Mouse (Mus musculus) kidney, adult 2 months (tissue): ENCODE results near the gene Clasp2. TPM values are rescaled to one million over a fixed set of nuclear protein-coding genes. Genes with fewer than 3 reads are reported as not detected.

Experiments used
- DNase-seq: peaks from one replicate; pipeline ENCODE4 v3.0.0; 2021
- H3K27ac ChIP-seq: fragments of 200-500 bp; 2 replicates; pipeline ENCODE4 v1.5.1; 2012; ENCODE audit warnings: low read depth, low read length, control low read depth, inconsistent platforms; ENCODE audit not compliant: insufficient read depth
- H3K27me3 ChIP-seq: fragments of 200-500 bp; replicated peaks from 2 replicates; pipeline ENCODE4 v1.6.1; 2012; ENCODE audit warnings: mild to moderate bottlenecking, moderate library complexity, low read length, inconsistent platforms; ENCODE audit not compliant: control insufficient read depth, insufficient read depth
- H3K36me3 ChIP-seq: fragments of 200-500 bp; 2 replicates; pipeline ENCODE4 v1.6.1; 2012; ENCODE audit warnings: mild to moderate bottlenecking, moderate library complexity, low read length, inconsistent platforms; ENCODE audit not compliant: control insufficient read depth, insufficient read depth
- H3K4me1 ChIP-seq: fragments of 200-500 bp; 2 replicates; pipeline ENCODE4 v1.6.1; 2011; ENCODE audit warnings: low read length; ENCODE audit not compliant: control insufficient read depth, insufficient read depth
- H3K4me3 ChIP-seq: fragments of 200-500 bp; 2 replicates; pipeline ENCODE4 v1.5.1; 2011; ENCODE audit warnings: mild to moderate bottlenecking, low read depth, low read length, control low read depth; ENCODE audit not compliant: insufficient read depth
- CTCF ChIP-seq: fragments of 200-500 bp; conservative IDR thresholded peaks from 2 replicates; pipeline ENCODE4 v1.5.1; 2011; ENCODE audit warnings: low read depth, mild to moderate bottlenecking, control low read depth, low read length, moderate library complexity, mixed read lengths; ENCODE audit not compliant: insufficient read depth, insufficient read length
- POLR2A ChIP-seq: fragments of 200-500 bp; IDR thresholded peaks from one replicate; pipeline ENCODE4 v1.6.1; 2011; ENCODE audit warnings: low read depth, low read length, control low read depth
- WGBS: fragments of 180-500 bp; shearing (Covaris S2); methylation state at CpG from one replicate; pipeline ENCODE4 v1.1.7; 2018; 5-methylcytosine and 5-hydroxymethylcytosine counted together
- polyA plus RNA-seq: library from polyadenylated mRNA; depleted of rRNA; stranded (reverse); fragments of >200 nt; gene quantifications from 2 replicates; pipeline ENCODE4 v1.2.3, GENCODE M21; 2012

Clasp2 gene
- polyA plus RNA-seq, 1 experiment: 9.1 TPM

- 84% methylated on average over 3 of the region's 3 CpGs for WGBS
- DNase-seq: no peak
- H3K36me3 ChIP-seq: no peaks in the 10 kb centered on the region
- H3K27me3 ChIP-seq: no peaks in the 10 kb centered on the region
- H3K4me1 ChIP-seq: no peaks in the 10 kb centered on the region
- H3K27ac ChIP-seq: no peak overlapping the region
- H3K4me3 ChIP-seq: no peak overlapping the region
- TF ChIP-seq POLR2A (no peak), CTCF (no peak)
These were observed 59.4 kb downstream of the Clasp2 start for GRCm38 (mm10) chr9:113800671-113801070.

- DNase-seq: no peak
- no peak for TF ChIP-seq CTCF
- no peak for TF ChIP-seq POLR2A
- H3K27ac ChIP-seq: no peak overlapping the region
- WGBS: 78% methylated on average over 3 of the region's 3 CpGs
- H3K4me3 ChIP-seq: no peak overlapping the region
- no peaks in the 10 kb centered on the region for H3K4me1 ChIP-seq
- H3K27me3 ChIP-seq: no peaks in the 10 kb centered on the region
- no peaks in the 10 kb centered on the region for H3K36me3 ChIP-seq
These were observed 61.5 kb downstream of the Clasp2 start for GRCm38 (mm10) chr9:113802734-113803133.

GRCm38 (mm10) chr9:113803751-113804150 is 62.5 kb downstream of the Clasp2 start:
- no peak overlapping the region for H3K27ac ChIP-seq
- H3K27me3 ChIP-seq: no peaks in the 10 kb centered on the region
- 82% methylated on average over 2 of the region's 2 CpGs for WGBS
- H3K36me3 ChIP-seq: no peaks in the 10 kb centered on the region
- DNase-seq: no peak
- H3K4me3 ChIP-seq: no peak overlapping the region
- no peaks in the 10 kb centered on the region for H3K4me1 ChIP-seq
- TF ChIP-seq CTCF (no peak), POLR2A (no peak)

- no peaks in the 10 kb centered on the region for H3K36me3 ChIP-seq
- no peak for TF ChIP-seq POLR2A
- no peak for TF ChIP-seq CTCF
- no peak overlapping the region for H3K4me3 ChIP-seq
- 97% methylated on average over 1 of the region's 1 CpGs for WGBS
- no peak overlapping the region for H3K27ac ChIP-seq
- DNase-seq: no peak
- no peaks in the 10 kb centered on the region for H3K27me3 ChIP-seq
- no peaks in the 10 kb centered on the region for H3K4me1 ChIP-seq
These were observed 64.1 kb downstream of the Clasp2 start for GRCm38 (mm10) chr9:113805359-113805758.

GRCm38 (mm10) chr9:113811327-113811726 is 70.1 kb downstream of the Clasp2 start:
- H3K4me1 ChIP-seq: no peaks in the 10 kb centered on the region
- no peak overlapping the region for H3K27ac ChIP-seq
- H3K36me3 ChIP-seq: no peaks in the 10 kb centered on the region
- no peaks in the 10 kb centered on the region for H3K27me3 ChIP-seq
- TF ChIP-seq CTCF (no peak), POLR2A (no peak)
- WGBS: 61% methylated on average over 1 of the region's 1 CpGs
- no peak for DNase-seq
- H3K4me3 ChIP-seq: no peak overlapping the region

GRCm38 (mm10) chr9:113811957-113812670 is 70.8 kb downstream of the Clasp2 start:
- Histone ChIP-seq H3K4me3 (peak overlapping the region; percentile 10; the same call in 1 of the 2 replicates), H3K4me1 (no peaks in the 10 kb centered on the region), H3K27ac (no peak overlapping the region), H3K27me3 (no peaks in the 10 kb centered on the region), H3K36me3 (no peaks in the 10 kb centered on the region)
- no peak for DNase-seq
- WGBS: 35% methylated on average over 9 of the region's 9 CpGs
- TF ChIP-seq CTCF: no peak
- no peak for TF ChIP-seq POLR2A

GRCm38 (mm10) chr9:113812671-113813001 is 71.4 kb downstream of the Clasp2 start:
- 63% methylated on average over 4 of the region's 4 CpGs for WGBS
- no peak for TF ChIP-seq CTCF
- TF ChIP-seq POLR2A: no peak
- no peaks in the 10 kb centered on the region for H3K27me3 ChIP-seq
- no peak for DNase-seq
- H3K4me3 ChIP-seq: no peak overlapping the region
- no peaks in the 10 kb centered on the region for H3K36me3 ChIP-seq
- no peaks in the 10 kb centered on the region for H3K4me1 ChIP-seq
- H3K27ac ChIP-seq: no peak overlapping the region
